Mouse (Mus musculus) CD8-positive naive resting alpha-beta T cell, adult 2 months (primary cell): ENCODE measurements at regions not wholly inside any gene's neighbourhood (a gene's known extent, or its start where the extent isn't known, plus 50 kb on each side); places are given as distances from the start of the nearest gene placed in this dataset.

Source experiments
- DNase-seq, 2 experiments: peaks; one replicate each; pipeline ENCODE4 v3.0.0; 2022; ENCODE audit warnings: low read depth in 2 of 2, low spot score in 2 of 2

DNA sequence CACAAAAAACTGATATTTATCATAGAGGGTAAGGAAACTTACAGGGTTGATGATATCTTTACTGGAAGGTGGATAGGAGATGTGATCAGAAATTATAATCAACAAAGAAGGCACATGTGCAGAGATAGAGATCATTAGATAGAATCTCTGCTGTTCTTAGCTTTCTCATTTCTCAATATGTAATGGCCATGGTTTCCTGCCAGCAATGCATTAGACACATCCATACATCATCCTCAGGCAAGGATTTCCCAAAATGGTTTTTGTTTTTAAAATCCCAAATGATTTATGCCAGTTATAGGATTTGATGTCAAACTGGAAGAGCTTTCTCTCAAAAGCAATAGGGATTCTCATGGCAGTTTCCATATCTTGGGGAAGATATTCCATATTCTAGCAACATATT is 52.0 kb upstream of the C030005K15Rik start:
- no peak for DNase-seq

- no peak for DNase-seq
These were observed 52.8 kb upstream of the C030005K15Rik start for GRCm38 (mm10) chr10:97779335-97779734.

GRCm38 (mm10) chr10:97793804-97794203 is 67.2 kb upstream of the C030005K15Rik start:
- DNase-seq, result no peak

- no peak for DNase-seq
These were observed 75.1 kb upstream of the C030005K15Rik start for GRCm38 (mm10) chr10:97801448-97802265.

DNA sequence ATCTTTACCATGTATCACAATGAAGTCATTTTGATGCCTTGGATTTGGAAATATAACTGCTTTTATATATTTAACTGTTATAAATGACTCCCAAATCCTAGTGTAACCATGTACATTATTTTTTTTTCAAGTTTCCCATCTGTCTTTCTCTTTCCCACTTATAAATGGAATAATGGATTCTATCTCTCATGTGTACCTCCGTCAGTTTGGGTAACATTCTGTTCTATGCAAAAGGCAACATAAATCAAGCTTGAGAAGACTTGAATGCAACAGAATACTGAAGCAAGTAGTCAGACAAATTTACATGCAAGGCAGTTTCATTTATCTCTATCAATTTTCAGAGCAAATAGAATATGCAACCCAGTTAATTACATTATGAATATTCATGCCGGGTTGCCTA is 81.4 kb upstream of the C030005K15Rik start:
- DNase-seq, result no peak

DNA sequence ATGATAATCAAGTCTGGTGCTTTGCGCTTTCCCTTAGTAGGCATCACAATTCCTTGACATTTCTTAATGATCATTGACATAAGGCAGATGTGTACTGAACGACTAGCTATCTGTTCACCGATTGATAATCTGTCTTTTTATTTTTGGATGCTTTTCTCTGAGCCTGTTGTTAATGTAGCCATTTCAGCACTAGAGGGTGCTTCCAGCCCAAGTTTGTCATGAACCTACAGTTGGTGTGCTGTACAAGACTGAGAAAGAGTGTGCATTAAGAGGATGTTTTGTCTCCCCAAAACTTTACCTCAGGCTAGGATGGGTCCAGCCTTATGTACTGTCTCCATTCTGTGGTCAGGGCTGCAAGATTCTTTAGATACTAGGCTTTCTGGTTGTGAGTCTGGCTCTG is 116.0 kb upstream of the C030005K15Rik start:
- no peak for DNase-seq

- no peak for DNase-seq
These were observed 124.9 kb upstream of the C030005K15Rik start for GRCm38 (mm10) chr10:97851487-97851886.

DNA sequence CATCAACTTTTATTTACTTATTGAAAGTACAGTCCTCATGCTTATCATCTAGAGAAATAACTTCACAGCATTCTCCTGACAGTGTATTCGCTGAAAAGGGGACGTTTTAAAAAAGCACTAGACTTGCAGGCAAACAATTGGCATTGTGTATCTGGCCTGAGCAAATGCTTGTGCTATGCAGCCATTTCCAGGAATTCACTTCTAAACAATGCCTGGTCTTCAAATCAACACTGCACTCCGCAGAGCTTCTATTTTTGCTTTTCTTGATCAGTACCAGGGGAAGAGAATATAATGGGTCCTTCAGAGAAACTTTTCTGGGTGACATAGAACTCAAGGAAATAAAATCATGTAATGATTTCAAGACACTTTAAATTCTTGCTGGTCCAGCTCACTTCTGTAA is 150.5 kb upstream of the C030005K15Rik start:
- DNase-seq, result no peak

GRCm38 (mm10) chr10:97886049-97886448 is 159.5 kb upstream of the C030005K15Rik start:
- DNase-seq, result no peak

DNA sequence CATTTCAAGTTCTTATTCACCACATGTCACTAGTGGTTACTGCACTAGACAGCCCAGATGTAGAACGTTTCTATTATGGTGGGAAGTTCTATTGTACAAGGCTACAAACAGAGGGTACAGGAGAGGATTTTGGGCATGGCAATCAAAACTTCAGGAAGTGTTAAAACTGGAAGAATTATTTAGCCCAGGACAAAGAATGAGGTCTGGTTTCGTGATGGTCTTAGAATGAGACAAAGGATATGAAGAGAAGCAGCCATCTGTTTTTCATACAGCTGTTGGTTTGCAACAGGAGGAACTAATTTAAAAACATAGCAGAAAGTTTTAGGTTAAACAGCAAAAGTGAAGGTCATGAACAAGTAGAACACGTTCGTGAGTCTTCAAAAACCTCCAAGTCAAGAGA is 179.2 kb upstream of the C030005K15Rik start:
- no peak for DNase-seq

DNA sequence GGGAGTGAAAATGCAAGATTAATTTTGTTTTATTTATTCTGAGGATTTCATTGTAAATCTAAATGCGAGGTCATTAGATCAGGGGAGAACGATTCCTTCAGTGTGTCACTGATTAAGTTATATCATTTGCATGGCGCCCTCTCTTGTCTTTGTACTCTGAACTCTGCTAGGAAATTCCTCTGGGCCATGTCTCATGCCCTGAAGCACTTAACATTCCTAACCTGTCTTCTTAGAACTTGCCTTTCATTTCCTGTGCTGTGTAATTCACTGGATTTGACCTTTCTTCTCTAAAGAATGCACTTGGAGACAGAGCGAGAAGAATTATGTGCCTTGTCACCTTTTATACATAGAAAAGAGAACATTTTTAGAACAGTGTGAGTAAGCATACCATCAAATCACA is 199.0 kb upstream of the C030005K15Rik start:
- DNase-seq, result no peak

DNA sequence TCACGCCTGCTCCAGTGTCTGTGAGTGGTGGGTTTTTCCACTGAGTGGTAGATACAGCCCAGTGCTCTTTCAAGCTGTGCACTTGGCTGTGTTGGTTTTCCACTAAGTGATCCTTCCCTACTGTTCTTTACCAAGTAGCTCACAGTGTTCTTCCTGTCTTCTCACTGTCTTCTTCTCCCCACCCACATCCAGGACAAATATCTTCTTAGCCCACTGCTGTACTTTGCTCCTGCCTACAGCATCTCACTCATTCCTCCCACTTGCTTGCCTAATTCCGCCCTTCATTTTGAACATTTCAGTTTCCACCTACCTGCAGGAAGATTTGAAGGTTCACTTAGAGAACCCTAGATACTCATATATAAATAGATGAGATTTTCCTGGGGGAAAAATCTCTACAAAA is 213.8 kb upstream of the C030005K15Rik start:
- DNase-seq, result no peak

DNA sequence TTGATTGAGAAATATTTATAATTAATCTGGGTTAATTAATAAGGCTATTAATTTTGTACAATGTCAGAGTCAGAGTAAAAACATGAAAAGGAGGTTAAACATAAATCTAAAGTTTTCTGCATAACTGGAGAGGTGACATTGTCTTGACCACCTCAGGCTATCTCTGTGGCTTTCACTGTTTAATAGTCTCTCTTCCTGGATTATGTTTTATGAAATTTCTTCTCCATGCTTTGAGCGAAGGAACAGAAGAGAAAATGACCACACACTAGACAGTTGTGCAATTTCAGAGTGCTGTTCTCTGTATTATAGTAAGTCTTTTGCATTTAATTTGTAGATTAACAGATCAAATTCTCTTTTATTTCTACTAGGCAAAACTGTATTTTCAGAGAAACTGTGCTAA is 239.3 kb upstream of the C030005K15Rik start:
- no peak for DNase-seq

- no peak for DNase-seq
These were observed 240.4 kb upstream of the C030005K15Rik start for GRCm38 (mm10) chr10:97966931-97967330.

- no peak for DNase-seq
These were observed 280.5 kb upstream of the C030005K15Rik start for GRCm38 (mm10) chr10:98007037-98007436.

- DNase-seq, result no peak
These were observed 281.8 kb upstream of the C030005K15Rik start for GRCm38 (mm10) chr10:98008355-98008754.

DNA sequence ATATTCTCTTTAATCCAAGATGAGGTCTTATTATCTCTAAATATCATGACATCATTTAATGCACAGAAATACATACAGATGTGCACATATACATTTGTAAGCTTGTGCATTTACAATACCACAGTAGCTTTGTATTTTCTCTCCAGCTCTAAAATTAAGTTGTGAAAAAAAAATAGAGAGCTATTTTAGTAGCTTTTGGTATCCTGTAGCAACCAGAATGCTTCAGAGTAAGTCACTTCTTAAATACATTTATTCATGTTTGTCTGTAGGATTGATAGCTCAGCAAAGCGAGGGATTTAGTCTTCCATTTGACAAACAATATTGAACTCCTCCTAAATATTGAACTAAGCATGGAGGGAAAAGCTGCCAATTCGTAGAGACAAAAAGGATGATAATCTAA is 286.4 kb upstream of the C030005K15Rik start:
- DNase-seq, result no peak

DNA sequence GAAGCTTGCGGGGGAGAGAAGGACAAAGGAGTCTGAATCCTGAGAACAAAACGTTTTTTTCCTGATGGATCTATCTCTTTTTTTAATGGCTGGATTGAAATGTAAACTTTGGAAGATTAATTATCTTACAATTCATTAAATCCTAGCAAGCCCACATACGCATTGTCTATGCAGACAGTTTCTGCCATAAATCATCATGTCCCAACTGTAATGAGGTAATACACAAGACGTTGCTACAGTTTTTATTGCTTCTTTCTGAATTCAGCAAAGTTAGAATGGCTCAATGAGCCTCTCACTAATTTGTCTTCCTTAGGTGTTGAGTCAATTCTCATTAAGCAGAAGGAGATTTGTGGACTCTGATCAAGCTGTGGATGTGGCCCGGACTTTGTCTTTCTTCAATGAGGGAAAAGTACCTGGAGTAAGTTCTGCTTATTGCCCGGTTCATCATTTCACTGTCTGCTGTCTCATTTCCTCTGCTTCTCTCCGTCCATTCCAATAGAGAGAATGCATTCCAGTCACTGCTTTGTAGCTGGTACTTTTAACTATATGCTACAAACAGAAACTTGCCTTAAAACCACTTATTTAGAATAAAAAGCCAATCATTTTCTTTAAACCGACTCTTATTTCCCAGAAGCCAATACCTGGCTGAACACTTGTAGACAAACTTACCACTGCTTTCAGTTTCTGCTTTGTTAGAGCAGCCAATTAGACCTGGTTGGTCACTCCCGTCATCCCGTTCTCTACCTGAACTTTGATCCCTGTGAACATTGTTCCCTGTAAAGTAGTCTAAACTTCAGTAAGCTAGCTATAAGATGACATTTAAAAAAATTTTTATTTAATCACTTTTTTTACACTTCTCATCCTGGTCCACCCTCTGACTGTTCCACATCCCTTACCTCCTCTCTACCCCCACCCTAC is 288.7 kb upstream of the C030005K15Rik start:
- no peak for DNase-seq

GRCm38 (mm10) chr10:98016596-98017304 is 290.2 kb upstream of the C030005K15Rik start:
- no peak for DNase-seq

DNA sequence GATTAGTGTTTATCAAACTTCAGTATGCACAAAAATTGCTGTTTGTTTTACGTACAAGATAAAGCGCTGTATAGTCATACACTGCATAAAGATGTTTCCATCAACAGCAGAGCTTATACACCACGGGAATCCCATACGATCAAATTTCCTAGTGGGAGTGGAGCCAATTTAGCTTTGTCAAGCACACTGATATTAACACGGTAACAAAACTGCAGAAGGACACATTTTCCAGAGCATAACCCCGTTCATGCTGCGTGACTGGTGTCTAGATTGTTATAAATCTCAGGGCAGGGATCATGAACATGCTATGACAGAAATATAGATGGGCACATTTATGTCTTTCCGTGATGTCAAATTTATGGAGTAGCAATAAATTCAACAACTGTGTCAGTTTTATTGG is 302.6 kb upstream of the C030005K15Rik start:
- no peak for DNase-seq

DNA sequence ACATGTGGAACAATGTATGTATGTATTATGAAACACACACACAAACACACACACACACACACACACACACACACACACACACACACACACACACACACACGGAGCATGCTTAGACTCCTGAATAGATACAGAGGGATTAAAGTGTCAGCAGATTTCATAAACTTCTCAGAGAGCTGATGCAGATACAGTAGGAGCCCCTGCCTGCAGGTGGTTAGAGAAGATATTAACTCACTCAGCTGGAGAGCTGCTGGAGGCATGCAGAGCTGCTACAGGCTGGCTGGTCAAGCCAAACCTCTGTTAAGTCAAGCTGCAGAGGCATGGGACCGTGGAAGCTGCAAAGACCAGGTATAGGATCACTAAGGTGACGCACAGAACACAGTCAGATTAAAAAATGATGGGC is 303.1 kb upstream of the C030005K15Rik start:
- DNase-seq, result no peak

DNA sequence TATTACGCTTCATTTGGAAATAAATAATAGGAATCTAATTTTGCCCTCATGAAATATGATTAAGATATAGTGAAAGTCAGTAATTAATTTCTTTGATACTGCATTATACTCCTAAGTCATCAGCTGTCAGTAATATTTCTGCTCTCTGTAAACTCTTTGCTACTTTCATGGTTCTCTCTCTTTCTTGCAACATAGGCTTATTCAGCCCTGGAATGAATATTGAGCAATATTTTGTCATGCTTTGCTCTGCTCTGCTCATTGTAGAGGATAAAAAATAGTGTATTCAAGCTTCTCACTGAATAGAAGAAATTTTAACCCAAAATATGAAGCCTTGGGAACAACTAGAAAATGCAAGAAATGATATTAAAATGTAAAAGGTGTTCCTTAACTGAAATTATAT is 306.1 kb upstream of the C030005K15Rik start:
- DNase-seq, result no peak
